Mouse (Mus musculus) activated CD4-positive, CD25-positive, alpha-beta regulatory T cell, adult 4 months (primary cell): Measurements from ENCODE around the gene Mup10. TPM values are rescaled to one million over a fixed set of nuclear protein-coding genes. Genes with fewer than 3 reads are reported as not detected.
"Not testable (repeated sequence)": the region's sequence is repeated elsewhere in the genome, so short reads cannot be mapped to it uniquely, and the experiment has no call there.

Source experiments
- ATAC-seq: one replicate; pipeline ENCODE4 v1.8.0; 2017
- polyA plus RNA-seq, 2 experiments: library from polyadenylated mRNA; unstranded; fragments of 100-300 nt; shearing (Covaris generic); gene quantifications; one replicate each; pipeline ENCODE4 v1.2.1; 2017

The Mup10 gene
- polyA plus RNA-seq, result not detected

GRCm38 (mm10) chr4:60582099-60582498 lies at the start of gene Mup10:
TSS of gene Mup10 (minus strand) at chr4:60582199.
- ATAC-seq, result not testable (repeated sequence)

Other genes with a start within 250 kb of the Mup10 start
- gene Mup9, start 160.2 kb downstream of the Mup10 start, polyA plus RNA-seq, result not detected
- not detected for gene Mup1, start 80.2 kb downstream of the Mup10 start, polyA plus RNA-seq
- not detected for gene Mup11, start 80.2 kb upstream of the Mup10 start, polyA plus RNA-seq
- not detected for gene Mup12, start 159.1 kb upstream of the Mup10 start, polyA plus RNA-seq
- not detected for gene Mup22, start 239.3 kb upstream of the Mup10 start, polyA plus RNA-seq